In genomic region chr9:101077486-101077885, GRCm38 (mm10) we compare ENCODE assay signal across 8 mouse cellular contexts. TPM values are rescaled to one million over a fixed set of nuclear protein-coding genes. Genes with fewer than 3 reads are reported as not detected.
A peak's percentile ranks its signal among the peaks of the same experiment; 100 is the strongest.
DNase-seq lines count a peak whose midpoint lies in the region; ATAC-seq and TF ChIP-seq lines count a peak whose summit lies in the region.

No protein-coding gene starts in this region.

- DNase-seq in heart, adult 8-10 months (ENCODE audit: low spot score): no peak
- no peak for DNase-seq in G1E (ENCODE audit: low spot score)
- DNase-seq in heart, postnatal 0 days (ENCODE audit: low spot score): no peak
- no peak for DNase-seq in cerebellum, postnatal 25 days

- peak overlapping the region; percentile 89 for H3K4me3 ChIP-seq in heart, embryonic 12.5 days
- H3K4me3 ChIP-seq in G1E (ENCODE audit: low read depth, low read length) (peak overlapping the region; percentile 95; the same call in 1 of the 2 replicates), macrophage (ENCODE audit: inconsistent target) (peak overlapping the region; percentile 87)
- H3K4me3 ChIP-seq in heart, postnatal 0 days (ENCODE audit: low read depth, low read length): peak overlapping the region; percentile 89

- H3K27me3 ChIP-seq in heart, embryonic 12.5 days (replicated peaks): no peaks in the 10 kb centered on the region
- no peaks in the 10 kb centered on the region for H3K27me3 ChIP-seq in G1E (ENCODE audit: insufficient read depth, low read length)
- H3K27me3 ChIP-seq in heart, postnatal 0 days (ENCODE audit: control insufficient read depth, insufficient read depth, low read length): no peaks in the 10 kb centered on the region

- no peak for TF ChIP-seq CTCF in G1E (IDR thresholded peaks at IDR 0.05; ENCODE audit: low read depth, low read length)
- no peak for TF ChIP-seq CTCF in heart, postnatal 0 days (IDR thresholded peaks at IDR 0.05; ENCODE audit: low read depth)

- peaks cover 77% of the 10 kb centered on the region for H3K79me2 ChIP-seq in macrophage (ENCODE audit: inconsistent target)

- no peaks in the 10 kb centered on the region for H3K36me3 ChIP-seq in heart, embryonic 12.5 days
- H3K36me3 ChIP-seq in G1E (replicated peaks) (peaks cover 48% of the 10 kb centered on the region), macrophage (ENCODE audit: inconsistent target) (no peaks in the 10 kb centered on the region)
- no peaks in the 10 kb centered on the region for H3K36me3 ChIP-seq in heart, postnatal 0 days (replicated peaks; ENCODE audit: control insufficient read depth, insufficient read depth, low read length)

- no peak overlapping the region for H3K27ac ChIP-seq in heart, embryonic 12.5 days (ENCODE audit: poor library complexity, severe bottlenecking)
- no peak overlapping the region for H3K27ac ChIP-seq in heart, postnatal 0 days (ENCODE audit: low read depth)
- H3K27ac ChIP-seq in macrophage: no peak overlapping the region; the same call in 1 of the 2 replicates

- H3K4me1 ChIP-seq in heart, embryonic 12.5 days (replicated peaks): peaks cover 29% of the 10 kb centered on the region
- peaks cover 38% of the 10 kb centered on the region for H3K4me1 ChIP-seq in G1E (ENCODE audit: insufficient read depth, low read depth, low read length)
- peaks cover 27% of the 10 kb centered on the region for H3K4me1 ChIP-seq in heart, postnatal 0 days (ENCODE audit: control insufficient read depth, insufficient read depth)

- ATAC-seq in heart, embryonic 12.5 days (ENCODE audit: insufficient number of reproducible peaks, low FRiP score): no peak
- no peak for ATAC-seq in G1E (ENCODE audit: extremely low read depth, insufficient number of reproducible peaks, low FRiP score, poor library complexity, severe bottlenecking)
- ATAC-seq in heart, postnatal 0 days (ENCODE audit: insufficient read depth, low read depth): no peak
- ATAC-seq in frontal cortex, adult (ENCODE audit: low TSS enrichment): no peak
- ATAC-seq in megakaryocyte progenitor cell, adult 5-6 weeks (replicated peaks; ENCODE audit: poor library complexity): no peak

- no peaks in the 10 kb centered on the region for H3K9me3 ChIP-seq in heart, embryonic 12.5 days (replicated peaks)
- H3K9me3 ChIP-seq in G1E (replicated peaks): no peaks in the 10 kb centered on the region
- H3K9me3 ChIP-seq in heart, postnatal 0 days (replicated peaks; ENCODE audit: control insufficient read depth, low read length): no peaks in the 10 kb centered on the region

- H3K4me2 ChIP-seq in heart, embryonic 12.5 days: peak overlapping the region; percentile 93
- peak overlapping the region; percentile 89 for H3K4me2 ChIP-seq in heart, postnatal 0 days (ENCODE audit: low read depth, low read length)

- H3K9ac ChIP-seq in heart, embryonic 12.5 days: peak overlapping the region; percentile 95; the same call in 1 of the 2 replicates
- H3K9ac ChIP-seq in heart, postnatal 0 days (replicated peaks; ENCODE audit: low read depth, low read length): peak overlapping the region; percentile 98

- TF ChIP-seq EP300 in heart, postnatal 0 days (IDR thresholded peaks at IDR 0.05; ENCODE audit: low read depth): no peak

RNA-seq across cellular contexts. Expression of gene Msl2, which starts 3.6 kb away (rescaled TPM):
- polyA plus RNA-seq in heart, embryonic 12.5 days (2016; fragmentation: Nextera tagmentation; extraction: Ambion mirVana): 5.3 and 6.0 TPM in 2 replicates
- 10 to 100 TPM; 30.6 to 35.1 (median 34.1) TPM for total RNA-seq in heart, adult 8-10 months (2022)
- total RNA-seq in G1E (2014; fragmentation: Nextera tagmentation) (111 and 126 TPM in 2 replicates), G1E (2017) (29.1 and 29.6 TPM in 2 replicates)
- polyA plus RNA-seq in G1E (2012) (21.7 and 24.9 TPM in 2 replicates), macrophage (2018) (16.7 to 25.1 TPM (median 19.9 TPM) in 3 replicates)
- 14.3 and 17.8 TPM in 2 replicates for total RNA-seq in heart, postnatal 0 days (2014; rRNA removed; ENCODE audit: low replicate concordance)
- 2.6 and 3.0 TPM in 2 replicates for polyA plus RNA-seq in heart, postnatal 0 days (2015; fragmentation: Nextera tagmentation; extraction: Ambion mirVana)
- 100 to 1,000 TPM in 1 of 26 experiments, 10 to 100 TPM in 25; 34.2 to 108 (median 74.1) TPM for total RNA-seq in macrophage (2018; cell fraction: chromatin; rRNA removed)
- 10 to 100 TPM; 27.0 to 44.1 (median 33.7) TPM for total RNA-seq in macrophage (2018; cell fraction: cytosol; rRNA removed)
- total RNA-seq in macrophage (2018; cell fraction: nucleus; rRNA removed): 100 to 1,000 TPM in 1 of 26 experiments, 10 to 100 TPM in 25; 40.5 to 105 (median 65.4) TPM
- 94.2 and 94.6 TPM in 2 replicates for total RNA-seq in megakaryocyte progenitor cell, adult 5-6 weeks (2015)
- total RNA-seq in megakaryocyte progenitor cell, adult 5-6 weeks (2017): 37.1 and 45.2 TPM in 2 replicates

RNA-seq across cellular contexts. Expression of gene Pccb, which starts 42.8 kb away (rescaled TPM):
- 21.6 TPM in 2 replicates for polyA plus RNA-seq in heart, embryonic 12.5 days (2016; fragmentation: Nextera tagmentation; extraction: Ambion mirVana)
- total RNA-seq in heart, adult 8-10 months (2022): 100 to 1,000 TPM; 105 to 121 (median 110) TPM
- total RNA-seq in G1E (2014; fragmentation: Nextera tagmentation): 11.2 and 15.5 TPM in 2 replicates
- total RNA-seq in G1E (2017): 14.0 and 15.2 TPM in 2 replicates
- 51.1 and 55.5 TPM in 2 replicates for polyA plus RNA-seq in G1E (2012)
- 80.8 and 80.9 TPM in 2 replicates for total RNA-seq in heart, postnatal 0 days (2014; rRNA removed; ENCODE audit: low replicate concordance)
- polyA plus RNA-seq in heart, postnatal 0 days (2015; fragmentation: Nextera tagmentation; extraction: Ambion mirVana): 30.5 and 32.2 TPM in 2 replicates
- total RNA-seq in macrophage (2018; cell fraction: chromatin; rRNA removed): 10 to 100 TPM in 21 of 26 experiments, 1 to 10 TPM in 5; 2.8 to 55.1 (median 19.9) TPM
- 10 to 100 TPM in 23 of 26 experiments, 1 to 10 TPM in 3; 8.1 to 38.1 (median 19.6) TPM for total RNA-seq in macrophage (2018; cell fraction: cytosol; rRNA removed)
- 10 to 100 TPM in 19 of 26 experiments, 1 to 10 TPM in 7; 5.3 to 32.7 (median 14.4) TPM for total RNA-seq in macrophage (2018; cell fraction: nucleus; rRNA removed)
- polyA plus RNA-seq in macrophage (2018): 31.6 to 48.9 TPM (median 33.0 TPM) in 3 replicates
- 19.4 and 21.7 TPM in 2 replicates for total RNA-seq in megakaryocyte progenitor cell, adult 5-6 weeks (2015)
- 16.0 and 18.2 TPM in 2 replicates for total RNA-seq in megakaryocyte progenitor cell, adult 5-6 weeks (2017)
